Mouse (Mus musculus): ENCODE data around the gene Timm10b.

Timm10b gene

GRCm38 (mm10) chr7:105639756-105640155, at the start of gene Timm10b:
Timm10b (plus strand) TSS chr7:105640056.
- no peak for DNase-seq (ENCODE audit: low spot score in 2 of 2)

- DNase-seq (ENCODE audit: low spot score in 2 of 2) = no peak
Observed at GRCm38 (mm10) chr7:105590097-105590496, 49.8 kb upstream of the Timm10b start.

GRCm38 (mm10) chr7:105602860-105603623, 36.8 kb upstream of the Timm10b start:
- DNase-seq (ENCODE audit: low spot score in 2 of 2) = peak; percentile 37 to 46

GRCm38 (mm10) chr7:105608467-105608866, 31.4 kb upstream of the Timm10b start:
- no peak for DNase-seq (ENCODE audit: low spot score in 2 of 2)

- DNase-seq (ENCODE audit: low spot score in 2 of 2) = no peak
Observed at GRCm38 (mm10) chr7:105611767-105612166, 28.1 kb upstream of the Timm10b start.

GRCm38 (mm10) chr7:105614400-105614799, 25.5 kb upstream of the Timm10b start:
- DNase-seq (ENCODE audit: low spot score in 2 of 2) = no peak

GRCm38 (mm10) chr7:105615720-105616119, 24.1 kb upstream of the Timm10b start:
- DNase-seq (ENCODE audit: low spot score in 2 of 2) = no peak

GRCm38 (mm10) chr7:105616561-105616960, 23.3 kb upstream of the Timm10b start:
- no peak for DNase-seq (ENCODE audit: low spot score in 2 of 2)

- no peak for DNase-seq (ENCODE audit: low spot score in 2 of 2)
Observed at GRCm38 (mm10) chr7:105617810-105618209, 22.0 kb upstream of the Timm10b start.

GRCm38 (mm10) chr7:105619701-105620100, 20.2 kb upstream of the Timm10b start:
- DNase-seq (ENCODE audit: low spot score in 2 of 2) = no peak

GRCm38 (mm10) chr7:105621053-105621452, 18.8 kb upstream of the Timm10b start:
- peak in 1 of 2 experiments; percentile 49 for DNase-seq (ENCODE audit: low spot score in 2 of 2)

GRCm38 (mm10) chr7:105621646-105622292, 18.1 kb upstream of the Timm10b start:
- no peak for DNase-seq (ENCODE audit: low spot score in 2 of 2)

- DNase-seq (ENCODE audit: low spot score in 2 of 2) = no peak
Observed at GRCm38 (mm10) chr7:105625397-105625796, 14.5 kb upstream of the Timm10b start.

GRCm38 (mm10) chr7:105628633-105629032, 11.2 kb upstream of the Timm10b start:
- no peak for DNase-seq (ENCODE audit: low spot score in 2 of 2)

- DNase-seq (ENCODE audit: low spot score in 2 of 2) = no peak
Observed at GRCm38 (mm10) chr7:105632551-105632972, 7.3 kb upstream of the Timm10b start.

- DNase-seq (ENCODE audit: low spot score in 2 of 2) = peak; percentile 86 to 88
Observed at GRCm38 (mm10) chr7:105633127-105633800, 6.6 kb upstream of the Timm10b start, which contains the start of gene Trim3. Trim3 (minus strand) TSS chr7:105633571.

GRCm38 (mm10) chr7:105633801-105634135, 6.1 kb upstream of the Timm10b start:
- DNase-seq (ENCODE audit: low spot score in 2 of 2) = no peak

GRCm38 (mm10) chr7:105634272-105634920, 5.5 kb upstream of the Timm10b start:
- DNase-seq (ENCODE audit: low spot score in 2 of 2) = no peak

GRCm38 (mm10) chr7:105635726-105636125, 4.1 kb upstream of the Timm10b start:
- no peak for DNase-seq (ENCODE audit: low spot score in 2 of 2)

- no peak for DNase-seq (ENCODE audit: low spot score in 2 of 2)
Observed at GRCm38 (mm10) chr7:105638776-105639175, 1.1 kb upstream of the Timm10b start.

GRCm38 (mm10) chr7:105639304-105639703, 552 bp upstream of the Timm10b start:
- DNase-seq (ENCODE audit: low spot score in 2 of 2) = no peak

Measured in right cerebral cortex, postnatal 36 days (tissue).